Mouse (Mus musculus) liver, embryonic 11.5 days (tissue): ENCODE results near the gene Zfp804b. TPM values are rescaled to one million over a fixed set of nuclear protein-coding genes. Genes with fewer than 3 reads are reported as not detected.
"Not testable (repeated sequence)": the region's sequence is repeated elsewhere in the genome, so short reads cannot be mapped to it uniquely, and the experiment has no call there.

Experiments used
- ATAC-seq: fragments of 200-750 bp; cut with Nextera tagmentation; replicated peaks from 2 replicates; pipeline ENCODE4 v1.8.0; 2017; ENCODE audit warnings: moderate number of reproducible peaks, mild to moderate bottlenecking, moderate TSS enrichment, moderate library complexity; ENCODE audit not compliant: low FRiP score
- DNase-seq: peaks from one replicate; pipeline ENCODE4 v3.0.0-alpha.2; 2017; ENCODE audit warnings: low spot score
- H3K27ac ChIP-seq: fragments of 300-500 bp; sonication (generic); 2 replicates; pipeline ENCODE4 v1.5.1; 2014; ENCODE audit warnings: mild to moderate bottlenecking, low read depth, low read length, control low read depth
- H3K27me3 ChIP-seq: fragments of 300-500 bp; sonication (generic); replicated peaks from 2 replicates; pipeline ENCODE4 v1.6.1; 2014; ENCODE audit warnings: low read length, mixed read lengths; ENCODE audit not compliant: control insufficient read depth, insufficient read depth
- H3K36me3 ChIP-seq: fragments of 300-500 bp; sonication (generic); 2 replicates; pipeline ENCODE4 v1.6.1; 2014; ENCODE audit warnings: mild to moderate bottlenecking, low read length, moderate library complexity, mixed read lengths; ENCODE audit not compliant: control insufficient read depth, insufficient read depth
- H3K4me1 ChIP-seq: fragments of 300-500 bp; sonication (generic); replicated peaks from 2 replicates; pipeline ENCODE4 v1.6.1; 2014; ENCODE audit warnings: low read length, mixed read lengths; ENCODE audit not compliant: control insufficient read depth, insufficient read depth
- H3K4me2 ChIP-seq: fragments of 300-500 bp; sonication (generic); 2 replicates; pipeline ENCODE4 v1.6.1; 2014; ENCODE audit warnings: mild to moderate bottlenecking, control low read depth, moderate library complexity
- H3K4me3 ChIP-seq: fragments of 300-500 bp; sonication (generic); 2 replicates; pipeline ENCODE4 v1.5.1; 2014; ENCODE audit warnings: low read depth, low read length, control low read depth
- H3K9ac ChIP-seq: fragments of 300-500 bp; sonication (generic); 2 replicates; pipeline ENCODE4 v1.6.1; 2014; ENCODE audit warnings: low read depth, low read length, control low read depth
- H3K9me3 ChIP-seq: fragments of 300-500 bp; sonication (generic); 2 replicates; pipeline ENCODE4 v1.6.1; 2016; ENCODE audit warnings: low read length, inconsistent platforms, mixed read lengths; ENCODE audit not compliant: control insufficient read depth
- WGBS: fragments of 180-500 bp; shearing (Covaris S2); extraction: QIAGEN DNeasy Blood & Tissue Kit; methylation state at CpG from one replicate; pipeline ENCODE4 v1.1.7; 2014; 5-methylcytosine and 5-hydroxymethylcytosine counted together
- polyA plus RNA-seq: library from polyadenylated mRNA; unstranded; fragments of >200 nt; fragmentation: Nextera tagmentation; extraction: Ambion mirVana; gene quantifications from 2 replicates; pipeline ENCODE4 v1.2.1, GENCODE M21; 2014

Zfp804b gene
- polyA plus RNA-seq = 0.05 TPM in 1 of 2 replicates, not detected in the other

DNA sequence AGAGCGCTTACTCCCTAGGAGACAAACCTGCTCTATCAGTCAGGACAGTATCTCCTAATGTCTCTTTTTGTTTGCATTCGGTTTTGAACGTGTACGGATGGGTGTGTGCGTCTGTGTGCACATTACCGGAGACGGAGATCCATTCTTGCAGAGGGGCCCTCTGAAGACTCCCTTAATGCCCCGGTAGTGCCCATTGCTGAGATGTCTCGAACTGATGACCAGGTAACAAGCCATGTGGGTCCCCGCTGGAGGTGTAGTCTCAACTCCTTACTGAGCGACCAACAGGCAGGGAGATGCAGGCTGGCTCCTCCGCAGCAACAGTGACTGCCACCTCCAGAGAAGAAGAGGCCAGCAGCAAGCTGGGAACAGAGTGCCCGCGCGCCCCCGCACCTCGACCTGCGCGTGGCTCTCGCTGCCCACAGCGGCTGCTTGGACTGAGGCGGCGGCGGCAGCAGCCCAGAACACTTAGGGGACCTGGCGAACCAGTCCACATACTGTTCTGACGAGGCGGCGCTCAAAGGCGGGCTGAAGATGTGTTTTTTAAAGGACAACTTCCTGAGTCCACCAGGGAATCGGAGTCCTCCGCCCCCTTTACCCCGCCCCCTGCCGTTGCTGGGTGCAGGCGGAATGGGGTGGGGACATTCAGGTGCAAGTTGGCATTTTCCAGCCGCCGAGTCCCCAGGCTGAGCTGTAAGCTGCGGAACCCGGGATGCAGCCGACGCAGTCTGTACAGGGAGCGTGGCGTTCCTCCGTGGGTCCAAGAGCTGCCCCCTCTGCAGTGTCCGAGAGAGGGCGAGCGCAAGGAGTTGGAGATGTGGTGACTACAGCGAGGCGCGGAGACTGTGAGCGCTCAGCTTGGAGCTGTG is at the start of gene Zfp804b:
Gene Zfp804b, minus strand, starts transcription at position 612 of the 866 bp plus-strand sequence.
- no peaks in the 10 kb centered on the region for H3K9me3 ChIP-seq
- H3K4me3 ChIP-seq = peak within 1 kb of the TSS; percentile 54

DNA sequence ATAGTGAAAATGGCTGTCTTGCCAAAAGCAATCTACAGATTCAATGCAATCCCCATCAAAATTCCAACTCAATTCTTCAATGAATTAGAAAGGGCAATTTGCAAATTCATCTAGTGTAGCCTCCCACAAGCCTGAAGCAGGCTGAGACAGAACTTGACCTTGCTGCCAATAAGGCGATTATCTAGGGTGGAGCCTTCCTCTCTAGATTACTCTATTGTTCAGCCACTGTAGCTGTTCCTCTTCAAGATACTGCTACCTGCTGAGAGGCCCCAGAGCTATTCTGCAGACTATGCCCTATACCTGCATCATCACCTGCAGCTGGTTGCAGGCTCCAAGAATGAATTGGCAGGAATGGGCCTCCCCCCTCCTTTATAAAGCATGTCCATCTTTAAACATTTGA is 20.1 kb upstream of the Zfp804b start:
- H3K4me2 ChIP-seq, H3K9ac ChIP-seq, H3K4me3 ChIP-seq, DNase-seq, ATAC-seq, H3K27me3 ChIP-seq, H3K4me1 ChIP-seq, H3K27ac ChIP-seq, H3K9me3 ChIP-seq, H3K36me3 ChIP-seq: not testable (repeated sequence)
- 84% methylated on average over 1 of the region's 1 CpGs for WGBS

More for the DNA sequence above, at the start of gene Zfp804b:
- Histone ChIP-seq H3K27me3 (peaks cover 11% of the 10 kb centered on the region), H3K27ac (no peak within 1 kb of the TSS), H3K4me1 (no peaks in the 10 kb centered on the region), H3K4me2 (peak within 1 kb of the TSS; percentile 77), H3K9ac (no peak within 1 kb of the TSS), H3K36me3 (no peaks in the 10 kb centered on the region)
- DNase-seq (peak; percentile 43), ATAC-seq (peak; percentile 58; the same call in 1 of the 2 replicates)
- under 1% methylated on average over 50 of the region's 50 CpGs for WGBS

DNA sequence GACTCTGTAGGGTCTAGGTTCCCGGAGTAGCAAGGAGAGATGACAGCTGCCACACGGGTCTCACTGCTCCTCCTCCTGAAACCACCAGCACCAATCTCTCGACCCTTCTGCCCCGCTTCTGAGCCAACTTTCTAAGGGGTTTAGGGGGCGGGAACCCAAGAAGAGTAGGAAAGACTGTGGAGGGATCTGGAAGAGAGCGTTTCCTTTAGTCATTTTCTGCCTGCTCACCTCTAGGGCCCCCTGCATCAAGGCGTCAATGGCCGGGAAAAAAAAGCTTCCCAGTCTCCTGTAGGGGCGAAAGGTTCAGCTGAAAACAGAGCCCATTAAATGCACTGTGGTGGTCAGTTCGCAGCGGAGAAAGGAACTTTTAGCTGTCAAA is 444 bp upstream of the Zfp804b start:
- ATAC-seq = no peak
- Histone ChIP-seq H3K4me2 (peak overlapping the region; percentile 77), H3K9ac (no peak overlapping the region), H3K27me3 (peaks cover 11% of the 10 kb centered on the region), H3K4me1 (no peaks in the 10 kb centered on the region), H3K4me3 (peak overlapping the region; percentile 54), H3K9me3 (no peaks in the 10 kb centered on the region), H3K27ac (no peak overlapping the region), H3K36me3 (no peaks in the 10 kb centered on the region)
- 2% methylated on average over 11 of the region's 11 CpGs for WGBS
- DNase-seq = no peak

- Histone ChIP-seq H3K4me3 (no peak overlapping the region), H3K27me3 (no peaks in the 10 kb centered on the region), H3K9ac (no peak overlapping the region), H3K9me3 (no peaks in the 10 kb centered on the region), H3K4me2 (no peak overlapping the region), H3K4me1 (no peaks in the 10 kb centered on the region), H3K36me3 (no peaks in the 10 kb centered on the region), H3K27ac (no peak overlapping the region)
- DNase-seq (no peak), ATAC-seq (no peak)
- 73% methylated on average over 4 of the region's 4 CpGs for WGBS
These were observed 19.0 kb downstream of the Zfp804b start for GRCm38 (mm10) chr5:7325594-7325993.

DNA sequence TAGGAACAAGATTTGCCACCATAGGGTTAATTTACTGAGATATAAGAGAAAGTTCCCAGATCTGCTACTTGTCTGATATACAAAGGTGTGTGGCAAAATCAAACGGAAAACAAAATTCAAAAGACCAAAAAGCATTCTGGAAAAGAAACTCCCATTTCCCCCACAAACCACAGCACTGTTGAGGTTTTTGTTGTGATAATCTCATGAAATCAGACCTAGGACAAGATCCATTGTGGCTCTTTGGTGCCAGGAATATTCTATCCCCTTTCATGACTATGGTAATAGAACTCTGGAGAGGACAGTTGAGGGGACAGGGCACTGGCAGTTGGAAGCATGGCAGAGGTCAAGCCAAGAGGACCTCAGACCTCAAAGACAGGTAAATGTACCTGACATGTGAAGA is 40.7 kb downstream of the Zfp804b start, which contains the start of gene Tex47:
Gene Tex47, plus strand, starts transcription at position 301 of the 400 bp plus-strand sequence.
- no peaks in the 10 kb centered on the region for H3K27me3 ChIP-seq
- no peak for ATAC-seq
- 82% methylated on average over 1 of the region's 1 CpGs for WGBS
- H3K9me3 ChIP-seq = no peaks in the 10 kb centered on the region
- no peak within 1 kb of the TSS for H3K27ac ChIP-seq
- DNase-seq = no peak
- H3K4me1 ChIP-seq = no peaks in the 10 kb centered on the region
- H3K4me3 ChIP-seq = no peak within 1 kb of the TSS
- no peak within 1 kb of the TSS for H3K4me2 ChIP-seq
- H3K36me3 ChIP-seq = no peaks in the 10 kb centered on the region
- no peak within 1 kb of the TSS for H3K9ac ChIP-seq

DNA sequence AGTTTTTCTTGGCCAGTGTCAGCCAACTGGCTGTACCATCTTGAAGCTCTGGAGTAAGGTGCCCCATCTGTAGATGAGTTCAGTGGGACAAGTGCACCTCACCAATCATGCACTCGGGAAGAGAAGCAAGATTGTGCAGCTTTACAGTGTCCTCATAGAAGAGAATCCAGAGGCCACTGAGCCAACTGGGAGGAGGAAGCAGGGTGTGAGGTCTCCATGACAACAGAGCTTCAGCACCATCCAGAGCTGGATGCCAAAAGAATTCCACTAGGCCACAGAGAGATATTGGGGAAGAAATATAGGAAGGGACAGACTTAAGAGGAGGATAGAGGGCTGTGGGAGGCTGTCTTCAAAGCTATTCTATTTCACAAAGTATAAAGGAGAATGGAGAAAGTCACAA is 41.6 kb downstream of the Zfp804b start:
- no peak overlapping the region for H3K9ac ChIP-seq
- H3K9me3 ChIP-seq = no peaks in the 10 kb centered on the region
- no peak for DNase-seq
- no peak for ATAC-seq
- H3K27me3 ChIP-seq = no peaks in the 10 kb centered on the region
- H3K4me2 ChIP-seq = no peak overlapping the region
- no peak overlapping the region for H3K4me3 ChIP-seq
- no peaks in the 10 kb centered on the region for H3K4me1 ChIP-seq
- 69% methylated on average over 1 of the region's 1 CpGs for WGBS
- no peaks in the 10 kb centered on the region for H3K36me3 ChIP-seq
- no peak overlapping the region for H3K27ac ChIP-seq

- DNase-seq (no peak), ATAC-seq (no peak)
- Histone ChIP-seq H3K27me3 (no peaks in the 10 kb centered on the region), H3K4me2 (no peak overlapping the region), H3K9me3 (no peaks in the 10 kb centered on the region), H3K4me3 (no peak overlapping the region), H3K27ac (no peak overlapping the region), H3K4me1 (no peaks in the 10 kb centered on the region), H3K36me3 (no peaks in the 10 kb centered on the region), H3K9ac (no peak overlapping the region)
- 85% methylated on average over 1 of the region's 1 CpGs for WGBS
These were observed 60.2 kb downstream of the Zfp804b start for GRCm38 (mm10) chr5:7284336-7284735.

DNA sequence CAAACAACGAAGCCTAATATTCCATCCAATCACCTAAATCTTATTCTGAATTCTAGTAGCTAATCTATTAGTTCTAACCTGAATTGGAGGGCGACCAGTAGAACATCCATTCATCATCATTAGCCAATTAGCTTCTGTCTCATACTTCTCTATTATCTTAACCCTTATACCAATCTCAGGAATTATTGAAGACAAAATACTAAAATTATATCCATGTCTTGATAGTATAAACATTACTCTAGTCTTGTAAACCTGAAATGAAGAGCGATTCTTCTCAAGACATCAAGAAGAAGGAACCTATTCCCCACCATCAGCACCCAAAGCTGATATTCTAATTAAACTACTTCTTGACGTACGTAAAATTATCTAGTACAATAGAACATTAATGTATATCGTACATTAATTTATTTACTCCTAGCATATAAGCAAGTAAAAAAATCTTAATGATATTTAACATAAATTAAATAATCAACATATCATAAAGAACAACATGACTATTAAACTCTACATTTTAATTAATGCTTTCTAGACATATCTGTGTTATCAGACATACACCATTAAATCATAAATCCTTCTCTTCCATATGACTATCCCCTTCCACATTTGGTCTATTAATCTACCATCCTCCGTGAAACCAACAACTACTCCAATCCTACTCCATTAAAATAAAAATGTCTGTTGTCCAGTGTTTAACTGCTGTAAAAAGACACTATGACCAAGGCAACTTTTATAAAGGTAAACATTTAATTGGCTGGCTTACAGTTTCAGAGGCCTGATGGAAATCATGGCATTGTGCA is 67.7 kb downstream of the Zfp804b start:
- DNase-seq (no peak), ATAC-seq (no peak; the same call in 1 of the 2 replicates)
- no peaks in the 10 kb centered on the region for H3K27me3 ChIP-seq
- no peak overlapping the region for H3K4me2 ChIP-seq
- H3K4me3 ChIP-seq = no peak overlapping the region
- 84% methylated on average over 7 of the region's 7 CpGs for whole genome bisulfite sequencing
- no peaks in the 10 kb centered on the region for H3K4me1 ChIP-seq
- H3K27ac ChIP-seq = no peak overlapping the region
- H3K9me3 ChIP-seq = no peaks in the 10 kb centered on the region
- no peaks in the 10 kb centered on the region for H3K36me3 ChIP-seq
- no peak overlapping the region for H3K9ac ChIP-seq
